Mouse (Mus musculus) common myeloid progenitor, adult 5-6 weeks (primary cell): ENCODE data around the gene Unc119. TPM values are rescaled to one million over a fixed set of nuclear protein-coding genes. Genes with fewer than 3 reads are reported as not detected.

ENCODE experiments used
- ATAC-seq: replicated peaks from 2 replicates; pipeline ENCODE4 v1.8.0; 2016; ENCODE audit warnings: low read depth, mild to moderate bottlenecking, moderate TSS enrichment, inconsistent platforms; ENCODE audit not compliant: poor library complexity, severe bottlenecking
- total RNA-seq: library from RNA; stranded (forward); fragments of 200-1000, 187-1606 nt; gene quantifications from 2 replicates; pipeline ENCODE4 v1.2.3, GENCODE M21; 2017

The Unc119 gene
- total RNA-seq, 1 experiment from 2014 or later, result 33.7 TPM

DNA sequence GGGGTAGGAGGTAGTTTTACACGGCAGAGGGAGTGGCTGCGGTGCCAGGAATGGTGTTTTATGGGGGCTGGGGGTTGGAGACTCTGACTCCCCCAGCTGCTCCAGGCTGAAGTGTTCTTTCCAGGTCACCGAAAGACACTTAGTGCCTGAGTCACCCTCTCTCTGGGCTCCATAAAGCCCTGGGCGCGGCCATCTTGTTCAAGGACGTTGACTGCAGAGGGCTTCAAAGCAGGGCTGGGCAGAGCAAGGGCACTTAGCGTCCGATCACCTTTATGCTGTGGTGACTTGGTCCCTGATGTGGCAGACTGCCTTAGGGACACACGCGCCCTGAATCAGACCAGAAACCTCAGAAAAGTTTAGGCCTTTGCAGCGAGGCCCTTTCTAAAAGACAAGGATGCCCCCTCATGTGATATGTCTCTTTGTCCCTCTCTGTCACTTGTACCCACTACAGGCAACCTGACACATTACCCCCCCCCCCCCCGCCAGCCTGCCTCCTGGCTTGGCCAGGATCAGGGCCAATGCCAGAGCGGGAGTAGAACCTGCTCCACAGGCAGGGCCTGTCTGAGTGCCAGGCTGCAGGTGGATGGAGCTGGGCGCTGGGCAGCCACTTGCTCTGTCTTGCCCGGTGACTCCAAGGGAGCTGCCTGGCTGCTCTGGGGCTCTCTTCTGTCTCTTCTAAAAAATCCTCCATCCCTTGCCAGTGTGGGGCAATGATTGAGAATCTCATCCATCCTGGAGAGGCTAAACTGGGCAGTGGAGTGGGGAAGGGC is 24.4 kb downstream of the Unc119 start:
- ATAC-seq, result no peak

DNA sequence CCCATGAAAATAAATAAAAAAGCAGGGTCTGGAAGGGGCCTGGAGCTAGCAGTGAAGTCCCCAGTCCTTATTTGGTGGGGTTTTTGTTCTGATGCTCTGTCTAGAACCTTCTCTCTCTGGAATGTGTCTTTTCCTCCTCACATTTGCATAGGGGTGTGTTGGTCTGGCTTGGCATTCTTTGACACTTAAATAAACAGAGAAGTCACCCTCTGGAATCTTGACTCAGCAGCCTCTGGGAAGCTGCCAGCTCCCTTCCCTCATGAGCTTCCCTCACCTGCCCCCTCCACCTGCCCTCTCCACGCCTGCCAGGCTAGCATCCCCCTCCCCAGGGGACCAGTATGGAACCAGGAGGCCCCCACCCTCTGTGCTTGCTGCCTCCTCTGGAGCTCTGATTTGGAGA is 27.1 kb downstream of the Unc119 start:
- ATAC-seq, result no peak

DNA sequence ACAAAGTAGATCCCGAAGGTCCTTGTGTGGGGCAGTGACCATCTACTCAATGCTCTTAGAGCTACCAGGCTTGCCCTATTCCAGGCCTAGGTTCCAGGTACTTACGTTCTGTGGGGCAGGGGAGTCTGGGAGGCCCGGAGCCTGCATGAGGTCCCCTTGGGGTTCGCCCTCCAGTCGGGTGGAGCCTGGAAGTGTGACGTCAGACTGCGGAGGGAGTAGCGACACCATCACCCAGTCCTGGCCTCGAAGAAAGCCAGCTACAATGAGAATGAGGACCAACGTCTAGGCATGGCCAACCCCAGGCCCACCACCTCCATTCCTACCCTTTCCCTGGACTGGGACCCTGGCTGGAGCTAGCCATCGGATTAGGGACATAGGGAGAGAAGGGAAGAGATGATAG is 28.4 kb downstream of the Unc119 start:
- no peak for ATAC-seq

DNA sequence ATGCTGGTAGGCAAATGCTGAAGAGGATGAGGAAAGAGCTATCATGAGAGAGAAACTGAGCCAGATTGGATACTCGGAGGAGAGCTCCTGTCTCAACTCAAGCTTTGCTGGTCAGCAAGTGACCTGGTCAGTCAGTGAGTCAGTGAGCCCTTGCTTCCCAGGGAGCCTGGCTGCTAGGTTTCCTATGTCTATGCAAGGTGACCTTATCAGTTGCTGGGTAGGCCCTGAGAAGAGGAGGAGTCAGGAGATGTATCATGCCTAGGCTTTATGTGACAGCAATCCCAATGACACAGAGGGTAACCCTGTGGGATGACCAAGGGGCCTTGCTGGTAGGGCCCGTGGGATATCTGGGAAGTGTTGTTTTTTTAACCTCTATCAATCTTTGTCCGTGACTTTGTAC is 28.9 kb downstream of the Unc119 start:
- no peak for ATAC-seq

DNA sequence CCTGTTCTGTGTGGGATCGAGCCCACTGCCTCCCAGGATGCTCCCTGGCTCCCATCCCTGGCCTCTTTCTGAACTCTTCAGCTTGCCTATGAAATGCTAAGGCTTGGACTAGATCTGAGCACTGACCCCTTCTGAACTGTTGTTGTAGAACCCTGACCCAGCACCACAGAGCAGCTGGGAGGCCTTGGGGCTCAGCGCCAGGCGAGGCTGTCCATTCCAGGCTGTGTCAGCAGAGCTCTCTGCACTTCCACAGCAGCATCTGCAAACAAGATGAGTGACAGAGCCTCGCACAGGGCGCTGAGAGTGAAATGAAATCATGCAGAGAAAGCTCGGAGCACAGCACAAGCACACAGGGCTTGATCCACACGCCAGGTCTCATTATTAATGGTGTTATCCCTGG is 29.3 kb downstream of the Unc119 start:
- ATAC-seq, result no peak

DNA sequence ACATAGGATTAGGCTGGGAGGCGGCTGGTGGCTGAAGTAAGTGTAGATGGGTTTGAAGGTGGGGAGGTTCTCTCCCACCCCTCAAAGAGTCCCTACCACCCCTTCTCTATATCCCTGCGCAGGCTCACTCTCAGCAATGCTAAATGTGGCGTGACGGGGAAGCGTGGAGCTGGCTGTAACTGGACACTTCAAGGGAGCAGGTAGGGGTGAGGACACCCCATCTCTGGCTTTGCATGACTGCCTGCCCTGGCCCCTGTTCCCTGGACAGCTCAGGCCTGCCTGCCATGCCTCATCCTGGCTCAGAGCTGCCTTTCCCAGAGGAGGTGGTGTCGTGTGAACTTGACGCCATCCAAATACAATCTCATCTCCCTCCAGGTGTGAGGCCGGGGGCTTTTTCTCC is 30.9 kb downstream of the Unc119 start:
- ATAC-seq, result no peak

DNA sequence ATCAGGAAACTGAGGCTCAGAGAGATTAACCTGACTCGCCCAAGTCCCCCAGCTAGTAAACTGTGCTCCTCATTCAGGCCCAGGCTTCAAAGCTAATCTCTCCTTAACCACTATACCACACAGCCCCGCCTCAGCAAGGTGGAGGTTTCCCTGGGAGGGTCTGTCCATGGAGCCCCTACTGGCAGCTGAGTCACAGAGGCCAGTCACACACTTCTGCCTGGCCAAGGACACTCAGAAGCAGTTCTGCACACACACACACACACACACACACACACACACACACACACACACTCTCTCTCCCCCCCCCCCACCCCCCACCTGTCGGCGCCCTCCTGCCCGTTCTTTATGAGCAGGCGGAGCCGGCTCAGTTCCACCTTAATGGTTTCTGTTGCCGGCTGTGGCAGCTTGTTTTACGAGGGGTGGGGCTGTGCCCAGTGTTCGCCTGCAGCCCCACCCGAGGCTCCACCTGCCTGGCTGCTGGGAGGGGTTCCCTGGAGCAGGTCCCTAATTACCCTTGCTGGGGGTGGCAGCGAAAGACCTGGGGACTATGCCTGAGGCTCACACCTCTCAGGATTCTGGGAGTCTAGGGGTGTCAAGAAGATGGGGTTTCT is 34.4 kb downstream of the Unc119 start:
- ATAC-seq, result no peak

DNA sequence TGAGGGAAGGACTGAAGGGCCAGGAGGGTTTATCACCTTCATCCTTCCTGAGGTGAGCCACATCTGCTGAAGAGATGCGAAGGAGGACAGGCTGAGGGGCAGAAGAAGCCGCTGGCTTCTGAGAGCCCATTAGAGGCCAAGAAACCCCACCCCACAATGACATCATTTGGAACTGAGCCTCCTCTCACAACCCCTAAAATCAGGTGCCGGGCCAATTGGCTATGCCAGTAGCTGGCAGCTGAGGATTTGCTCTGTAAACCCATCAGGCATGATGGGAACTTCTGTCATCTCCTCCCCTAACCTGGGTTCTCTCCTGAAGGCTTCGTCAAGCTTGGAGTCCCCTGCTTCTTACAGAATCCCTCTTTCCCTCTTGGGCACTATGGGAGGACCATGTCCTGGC is 37.1 kb downstream of the Unc119 start:
- ATAC-seq, result no peak

DNA sequence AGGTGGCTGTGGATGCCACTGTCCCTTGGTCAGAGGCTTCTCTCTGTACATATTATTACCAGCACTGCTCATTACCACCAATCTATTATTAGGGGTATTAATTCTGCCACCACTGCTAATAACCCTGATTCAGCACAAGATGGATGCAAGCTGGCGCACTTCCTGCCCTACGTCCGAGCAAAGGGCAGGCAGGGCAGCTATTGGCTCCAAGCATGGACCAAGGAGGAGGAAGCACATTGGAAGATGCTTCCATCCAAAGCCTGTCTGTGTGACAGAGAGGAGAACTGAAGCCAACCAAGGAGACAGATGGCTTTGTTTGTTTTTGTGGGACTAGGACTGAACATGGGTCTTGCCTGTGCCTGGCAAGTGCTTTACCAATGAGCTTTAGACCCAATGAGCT is 37.7 kb downstream of the Unc119 start:
- no peak for ATAC-seq

DNA sequence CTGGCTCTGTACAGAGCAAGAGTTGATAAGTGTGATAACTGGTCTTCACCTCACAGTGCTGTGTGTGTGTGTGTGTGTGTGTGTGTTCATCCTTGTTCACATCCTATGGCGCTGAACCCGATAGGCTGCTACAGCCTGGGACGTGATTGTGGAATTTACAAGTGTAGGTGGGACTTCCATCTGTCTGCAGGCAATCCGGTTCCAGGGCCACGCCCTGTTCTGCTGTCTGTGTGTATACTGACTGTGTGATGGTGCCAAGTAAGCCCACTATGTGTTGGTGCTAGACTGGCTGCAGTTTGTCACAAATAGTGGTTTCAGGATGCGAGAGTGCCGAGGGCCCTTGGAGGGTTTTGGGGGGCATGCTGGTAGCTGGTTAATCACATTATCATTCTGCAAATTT is 39.0 kb downstream of the Unc119 start:
- no peak for ATAC-seq

DNA sequence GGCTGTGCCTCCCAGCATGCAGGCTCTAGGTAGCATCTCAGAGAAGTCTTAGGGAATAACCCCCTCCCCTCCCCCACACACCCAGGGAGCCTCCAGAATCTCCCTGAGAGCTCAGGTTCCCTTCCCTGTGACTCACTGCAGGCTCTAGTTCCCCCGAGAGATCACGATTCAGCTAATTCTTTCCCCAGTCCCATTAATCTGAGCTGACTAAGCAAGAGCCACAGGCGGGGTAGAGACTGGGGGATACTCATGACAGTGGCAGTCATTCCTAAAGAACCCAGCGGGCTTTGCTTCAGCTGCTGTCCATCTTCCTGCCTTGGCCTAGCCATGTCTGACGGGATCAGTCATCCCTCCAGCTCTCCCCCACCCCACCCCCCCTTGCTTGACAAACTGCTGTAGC is 39.4 kb downstream of the Unc119 start:
- no peak for ATAC-seq

DNA sequence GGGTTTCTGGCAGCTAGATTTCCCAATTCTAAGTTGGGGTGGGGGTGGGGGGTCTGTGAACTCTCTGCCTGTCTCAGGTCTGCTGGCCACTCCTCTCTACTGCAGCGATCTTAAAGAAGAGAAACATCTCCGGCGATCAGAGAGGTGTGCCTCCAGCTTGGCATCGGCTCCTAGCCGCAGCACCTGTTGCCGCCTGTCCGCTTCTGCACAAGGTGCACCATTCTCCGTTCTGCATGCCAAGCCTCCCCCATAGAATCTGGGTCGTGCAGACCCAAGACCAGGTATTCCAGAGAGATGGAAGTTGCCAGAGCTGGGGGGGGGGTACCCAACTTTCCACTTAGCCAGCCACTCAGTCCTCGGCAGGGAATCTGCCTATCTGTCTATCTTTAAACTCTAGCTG is 42.5 kb downstream of the Unc119 start:
- ATAC-seq, result no peak

DNA sequence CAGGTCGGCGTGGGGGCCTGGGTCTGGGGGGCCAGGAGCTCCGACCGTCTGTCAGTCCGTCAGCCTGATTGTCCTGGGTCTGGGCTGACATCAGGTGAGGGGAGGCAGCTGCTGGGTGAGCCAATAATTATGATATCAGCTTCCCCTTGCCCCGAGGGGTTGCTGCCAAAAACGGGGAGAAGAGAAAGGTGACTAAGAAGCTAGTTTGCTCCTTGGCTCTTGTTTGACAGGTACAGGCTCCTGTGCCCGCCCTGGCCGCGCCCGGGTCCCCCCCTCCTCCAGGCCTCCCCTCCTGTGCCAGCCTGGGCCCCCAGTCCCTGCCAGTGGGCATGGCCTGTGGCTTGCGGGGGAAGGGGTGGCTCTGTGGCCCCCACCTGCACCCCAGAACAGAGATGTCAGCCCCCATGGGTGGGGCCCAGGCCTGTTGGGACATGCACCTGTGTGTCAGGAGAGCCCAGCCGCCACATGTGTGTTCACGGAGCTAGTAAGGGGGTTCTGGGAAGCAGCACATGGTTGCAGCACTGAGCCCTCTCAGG is 43.3 kb downstream of the Unc119 start, which contains the start of gene Foxn1:
TSS of gene Foxn1 (minus strand) at position 51 of the 536 bp plus-strand sequence.
- ATAC-seq, result no peak

DNA sequence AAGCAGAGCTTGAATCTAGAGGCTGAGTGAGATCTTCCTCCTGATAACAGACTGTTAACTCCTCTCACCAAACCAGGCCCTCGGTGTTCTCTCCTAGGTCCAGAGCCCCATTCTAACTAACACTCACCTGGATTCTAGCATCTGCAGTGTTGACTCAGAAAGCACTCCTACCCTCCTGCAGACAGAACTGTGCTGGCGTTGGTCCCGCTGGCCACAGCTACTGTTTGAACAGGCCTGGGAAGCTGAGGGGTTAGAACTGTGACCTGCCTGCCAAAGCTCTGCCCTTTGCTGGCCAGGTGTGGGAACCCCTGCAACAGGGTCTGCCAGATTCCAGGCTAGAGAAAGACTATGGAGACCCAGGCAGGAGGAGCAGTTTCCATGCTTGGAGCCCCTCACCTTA is 49.4 kb downstream of the Unc119 start:
- ATAC-seq, result no peak

DNA sequence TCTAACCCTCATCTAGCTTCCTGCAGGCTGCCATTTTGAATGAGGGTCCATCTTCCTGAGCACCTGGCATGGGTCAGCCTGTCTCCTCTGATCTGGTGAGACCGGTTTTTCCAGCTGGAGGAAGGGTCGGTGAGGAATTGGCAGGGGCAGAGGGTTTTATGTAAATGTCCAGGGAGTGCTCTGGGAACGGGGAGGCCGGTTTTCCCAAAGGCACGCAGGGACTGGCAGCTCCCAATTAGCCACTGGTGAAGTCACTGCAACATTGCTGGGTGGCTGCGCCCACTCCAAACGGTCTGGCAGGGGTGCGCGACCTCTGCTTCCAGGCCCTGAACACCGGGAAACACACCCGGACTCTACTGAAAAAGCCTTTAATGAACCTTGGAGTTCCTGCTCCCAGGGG is 53.7 kb downstream of the Unc119 start:
- ATAC-seq, result no peak

DNA sequence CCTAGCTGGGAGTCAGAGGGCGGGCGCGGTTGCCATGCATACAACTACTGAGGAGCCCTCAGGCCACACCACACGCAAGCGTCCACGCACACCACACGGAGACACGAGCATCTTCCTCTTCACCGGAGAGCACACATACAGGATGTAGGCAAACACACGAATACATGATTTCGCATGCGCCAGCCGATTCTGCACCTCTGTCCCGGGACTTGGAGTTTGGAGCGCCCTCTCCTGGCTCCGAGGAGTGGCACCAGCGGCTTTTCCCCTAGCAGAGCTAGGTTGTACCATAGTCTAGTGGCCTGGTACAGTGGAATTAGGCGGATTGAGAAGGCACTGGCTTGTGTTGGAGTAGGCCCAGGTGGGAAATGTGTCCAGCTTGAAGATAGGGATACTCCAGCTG is 54.1 kb downstream of the Unc119 start:
- peak; percentile 64 for ATAC-seq

DNA sequence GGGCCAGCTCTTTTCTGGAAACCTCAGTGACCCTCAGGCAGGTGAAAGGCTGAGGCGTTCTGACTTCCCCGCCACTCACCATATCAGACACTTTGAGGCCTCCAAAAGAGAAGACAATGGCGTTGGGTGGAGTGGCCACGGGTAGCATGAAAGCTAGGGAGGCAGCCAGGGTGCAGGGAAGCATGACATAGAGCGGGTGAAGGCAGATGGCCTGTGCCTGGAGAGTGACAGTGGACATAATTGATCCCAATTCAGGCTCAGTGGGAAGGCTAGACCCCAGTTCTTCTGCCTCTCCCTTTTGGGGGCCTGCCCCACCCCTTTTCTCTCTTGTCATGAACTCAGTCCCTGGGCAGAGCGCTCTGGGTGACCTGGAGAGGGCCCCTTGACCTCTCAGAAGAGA is 54.9 kb downstream of the Unc119 start:
- no peak for ATAC-seq

Other genes with a start within 250 kb of the Unc119 start
- gene Fam222b, start 248.8 kb upstream of the Unc119 start, total RNA-seq, result 6.5 and 7.2 TPM in 2 replicates
- 6.9 and 10.2 TPM in 2 replicates for gene Traf4, start 177.9 kb upstream of the Unc119 start, total RNA-seq
- 7.1 and 8.2 TPM in 2 replicates for gene Nek8, start 166.8 kb upstream of the Unc119 start, total RNA-seq
- 7.9 and 8.1 TPM in 2 replicates for gene Tlcd1, start 166.8 kb upstream of the Unc119 start, total RNA-seq
- gene Rpl23a, start 159.9 kb upstream of the Unc119 start, total RNA-seq, result 3,236 and 3,976 TPM in 2 replicates
- gene Rab34, start 155.1 kb upstream of the Unc119 start, total RNA-seq, result 2.0 and 2.8 TPM in 2 replicates
- 1.8 TPM in 1 of 2 replicates, not detected in the other for gene Proca1, start 150.1 kb upstream of the Unc119 start, total RNA-seq
- 42.2 and 57.7 TPM in 2 replicates for gene Sdf2, start 97.7 kb upstream of the Unc119 start, total RNA-seq
- gene Supt6, start 97.5 kb upstream of the Unc119 start, total RNA-seq, result 47.7 and 49.6 TPM in 2 replicates
- 88.7 and 92.9 TPM in 2 replicates for gene 2610507B11Rik, start 81.7 kb upstream of the Unc119 start, total RNA-seq
- gene BC030499, start 52.6 kb upstream of the Unc119 start, total RNA-seq, result 0.09 TPM in 1 of 2 replicates, not detected in the other
- gene Spag5, start 42.0 kb upstream of the Unc119 start, total RNA-seq, result 45.9 and 52.4 TPM in 2 replicates
- 1.4 TPM in 1 of 2 replicates, not detected in the other for gene Aldoc, start 20.5 kb upstream of the Unc119 start, total RNA-seq
- 12.6 and 17.9 TPM in 2 replicates for gene Pigs, start 15.1 kb upstream of the Unc119 start, total RNA-seq
- not detected in 2 replicates for gene Foxn1, start 43.1 kb downstream of the Unc119 start, total RNA-seq
- gene Slc13a2, start 78.7 kb downstream of the Unc119 start, total RNA-seq, result not detected in 2 replicates
- 0.58 and 2.7 TPM in 2 replicates for gene Slc46a1, start 122.2 kb downstream of the Unc119 start, total RNA-seq
- not detected in 2 replicates for gene Sarm1, start 154.3 kb downstream of the Unc119 start, total RNA-seq
- gene Vtn, start 155.6 kb downstream of the Unc119 start, total RNA-seq, result not detected in 2 replicates
- 0.82 TPM in 1 of 2 replicates, not detected in the other for gene Sebox, start 160.0 kb downstream of the Unc119 start, total RNA-seq
- 23.4 and 24.8 TPM in 2 replicates for gene Tmem199, start 168.7 kb downstream of the Unc119 start, total RNA-seq
- gene Poldip2, start 168.7 kb downstream of the Unc119 start, total RNA-seq, result 61.4 and 70.8 TPM in 2 replicates
- 2.0 and 4.2 TPM in 2 replicates for gene Tnfaip1, start 192.8 kb downstream of the Unc119 start, total RNA-seq
- gene Ift20, start 192.9 kb downstream of the Unc119 start, total RNA-seq, result 150 and 174 TPM in 2 replicates
- gene Tmem97, start 207.3 kb downstream of the Unc119 start, total RNA-seq, result 44.3 and 56.2 TPM in 2 replicates